Comparison of ENCODE assay signal across 8 mouse cellular contexts in genomic region chr16:11418183-11418588, GRCm38 (mm10).
DNase-seq lines count a peak whose midpoint lies in the region; ATAC-seq lines count a peak whose summit lies in the region.

No protein-coding gene starts in this region.

- no peaks in the 10 kb centered on the region; the same call in 1 of the 2 replicates for H3K9me3 ChIP-seq in embryonic facial prominence, embryonic 10.5 days
- H3K9me3 ChIP-seq in hindbrain, embryonic 11.5 days (ENCODE audit: control insufficient read depth, low read length), result no peaks in the 10 kb centered on the region

- peak; percentile 40 for DNase-seq in layer of hippocampus, adult 11-12 months (ENCODE audit: low spot score)
- DNase-seq in layer of hippocampus, adult 9-11 months, result no peak
- peak; percentile 65 for DNase-seq in adrenal gland, postnatal 10 days
- DNase-seq in embryonic facial prominence, embryonic 10.5 days (ENCODE audit: low spot score), result peak; percentile 54
- peak; percentile 75 for DNase-seq in hindbrain, embryonic 11.5 days (ENCODE audit: low spot score)
- DNase-seq in left cerebral cortex, adult 18-20 months (ENCODE audit: low spot score in 2 of 2), result peak; percentile 46 to 52
- DNase-seq in mesoderm, embryonic 11.5 days (ENCODE audit: low read depth, low spot score), result peak; percentile 75
- peak; percentile 36 to 48 for DNase-seq in spleen, postnatal 36 days (ENCODE audit: low spot score in 2 of 2)

- no peak overlapping the region for H3K4me3 ChIP-seq in embryonic facial prominence, embryonic 10.5 days
- H3K4me3 ChIP-seq in hindbrain, embryonic 11.5 days (ENCODE audit: low read depth, low read length), result no peak overlapping the region

- no peaks in the 10 kb centered on the region for H3K4me1 ChIP-seq in embryonic facial prominence, embryonic 10.5 days
- no peaks in the 10 kb centered on the region for H3K4me1 ChIP-seq in hindbrain, embryonic 11.5 days (replicated peaks; ENCODE audit: control insufficient read depth, insufficient read depth, low read length)

- WGBS in embryonic facial prominence, embryonic 10.5 days, result 18% methylated on average over 7 of the region's 7 CpGs
- WGBS in hindbrain, embryonic 11.5 days, result 19% methylated on average over 7 of the region's 7 CpGs

- peak; percentile 40; the same call in 1 of the 2 replicates for ATAC-seq in hindbrain, embryonic 11.5 days (ENCODE audit: low FRiP score)

- no peak overlapping the region for H3K27ac ChIP-seq in embryonic facial prominence, embryonic 10.5 days (replicated peaks)
- no peak overlapping the region for H3K27ac ChIP-seq in hindbrain, embryonic 11.5 days (ENCODE audit: low read depth, low read length)

- no peak overlapping the region for H3K4me2 ChIP-seq in hindbrain, embryonic 11.5 days (replicated peaks; ENCODE audit: low read depth, low read length)

- H3K27me3 ChIP-seq in embryonic facial prominence, embryonic 10.5 days (replicated peaks; ENCODE audit: low read depth, poor library complexity, severe bottlenecking), result no peaks in the 10 kb centered on the region
- H3K27me3 ChIP-seq in hindbrain, embryonic 11.5 days (ENCODE audit: control insufficient read depth, insufficient read depth, low read length), result no peaks in the 10 kb centered on the region

- H3K9ac ChIP-seq in hindbrain, embryonic 11.5 days (ENCODE audit: low read depth, low read length), result no peak overlapping the region

- H3K36me3 ChIP-seq in embryonic facial prominence, embryonic 10.5 days (replicated peaks), result peaks cover 13% of the 10 kb centered on the region; the same call in 1 of the 2 replicates
- no peaks in the 10 kb centered on the region for H3K36me3 ChIP-seq in hindbrain, embryonic 11.5 days (ENCODE audit: control insufficient read depth, insufficient read depth, low read length)
